Mouse (Mus musculus): Measurements from ENCODE around the gene Helz. TPM values are rescaled to one million over a fixed set of nuclear protein-coding genes. Genes with fewer than 3 reads are reported as not detected.

Gene Helz
- polyA plus RNA-seq, 1 experiment from 2014 or later, result 5.3 TPM

- DNase-seq (ENCODE audit: low spot score) (no peak), ATAC-seq (ENCODE audit: low FRiP score, low TSS enrichment) (no peak)
- Histone ChIP-seq H3K4me3 (ENCODE audit: low read depth, low read length) (no peak overlapping the region), H3K27me3 (ENCODE audit: control insufficient read depth, insufficient read depth, low read length) (no peaks in the 10 kb centered on the region), H3K9me3 (ENCODE audit: control insufficient read depth, low read length) (no peaks in the 10 kb centered on the region), H3K36me3 (ENCODE audit: control insufficient read depth, insufficient read depth, low read length) (peaks cover under 1% of the 10 kb centered on the region; the same call in 1 of the 2 replicates), H3K4me1 (replicated peaks; ENCODE audit: control insufficient read depth, insufficient read depth) (no peaks in the 10 kb centered on the region), H3K4me2 (replicated peaks; ENCODE audit: low read depth) (no peak overlapping the region), H3K27ac (replicated peaks) (no peak overlapping the region), H3K9ac (ENCODE audit: low read length) (no peak overlapping the region)
- TF ChIP-seq EP300 (optimal IDR thresholded peaks at IDR 0.05) (no peak), CTCF (IDR thresholded peaks at IDR 0.05; ENCODE audit: low read depth) (no peak)
- WGBS, result 62% methylated on average over 8 of the region's 8 CpGs
Observed at GRCm38 (mm10) chr11:107691569-107691968, 143.8 kb downstream of the Helz start.

GRCm38 (mm10) chr11:107693338-107693737, 145.6 kb downstream of the Helz start:
- ATAC-seq (ENCODE audit: low FRiP score, low TSS enrichment) (no peak), DNase-seq (ENCODE audit: low spot score) (no peak)
- H3K4me3 ChIP-seq (ENCODE audit: low read depth, low read length), result no peak overlapping the region
- H3K9me3 ChIP-seq (ENCODE audit: control insufficient read depth, low read length), result no peaks in the 10 kb centered on the region
- no peaks in the 10 kb centered on the region for H3K27me3 ChIP-seq (ENCODE audit: control insufficient read depth, insufficient read depth, low read length)
- H3K4me1 ChIP-seq (replicated peaks; ENCODE audit: control insufficient read depth, insufficient read depth), result no peaks in the 10 kb centered on the region
- 78% methylated on average over 6 of the region's 6 CpGs for WGBS
- no peak overlapping the region for H3K4me2 ChIP-seq (replicated peaks; ENCODE audit: low read depth)
- H3K27ac ChIP-seq (replicated peaks), result no peak overlapping the region
- TF ChIP-seq EP300 (optimal IDR thresholded peaks at IDR 0.05) (no peak), CTCF (IDR thresholded peaks at IDR 0.05; ENCODE audit: low read depth) (no peak)
- no peaks in the 10 kb centered on the region for H3K36me3 ChIP-seq (ENCODE audit: control insufficient read depth, insufficient read depth, low read length)
- no peak overlapping the region for H3K9ac ChIP-seq (ENCODE audit: low read length)

DNA sequence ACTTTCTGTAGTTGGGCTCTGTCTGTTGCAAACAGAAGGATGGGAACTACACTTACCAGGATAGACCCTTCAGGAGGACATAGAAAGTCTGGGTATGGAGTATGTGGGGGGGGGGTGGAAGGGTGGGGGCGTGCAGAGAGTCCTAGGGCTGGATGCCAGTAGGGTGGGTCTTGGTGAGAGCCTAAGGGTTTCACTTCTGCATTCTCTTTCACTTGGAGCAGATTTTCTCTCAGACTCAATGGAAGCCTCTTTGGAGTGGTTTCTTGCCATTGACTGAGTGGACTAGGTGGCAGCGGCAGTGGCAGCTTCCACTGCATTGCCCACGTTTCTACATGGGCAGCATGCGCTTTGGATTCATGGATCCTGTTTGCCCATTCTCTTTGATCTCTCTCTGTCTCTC, 152.2 kb downstream of the Helz start:
- 81% methylated on average over 4 of the region's 4 CpGs for WGBS

GRCm38 (mm10) chr11:107703272-107704134, 155.8 kb downstream of the Helz start:
- ATAC-seq (ENCODE audit: low FRiP score, low TSS enrichment), result no peak
- no peaks in the 10 kb centered on the region for H3K9me3 ChIP-seq (ENCODE audit: control insufficient read depth, low read length)
- H3K27ac ChIP-seq (replicated peaks), result no peak overlapping the region
- H3K4me2 ChIP-seq (replicated peaks; ENCODE audit: low read depth), result no peak overlapping the region
- no peaks in the 10 kb centered on the region for H3K36me3 ChIP-seq (ENCODE audit: control insufficient read depth, insufficient read depth, low read length)
- H3K4me1 ChIP-seq (replicated peaks; ENCODE audit: control insufficient read depth, insufficient read depth), result no peaks in the 10 kb centered on the region
- no peak for TF ChIP-seq EP300 (optimal IDR thresholded peaks at IDR 0.05)
- no peak for TF ChIP-seq CTCF (IDR thresholded peaks at IDR 0.05; ENCODE audit: low read depth)
- no peak for DNase-seq (ENCODE audit: low spot score)
- no peak overlapping the region for H3K4me3 ChIP-seq (ENCODE audit: low read depth, low read length)
- no peaks in the 10 kb centered on the region for H3K27me3 ChIP-seq (ENCODE audit: control insufficient read depth, insufficient read depth, low read length)
- WGBS, result 54% methylated on average over 27 of the region's 27 CpGs
- H3K9ac ChIP-seq (ENCODE audit: low read length), result no peak overlapping the region

More for the DNA sequence above, 152.2 kb downstream of the Helz start:
- Histone ChIP-seq H3K27ac (replicated peaks) (no peak overlapping the region), H3K4me1 (replicated peaks; ENCODE audit: control insufficient read depth, insufficient read depth) (no peaks in the 10 kb centered on the region), H3K9me3 (ENCODE audit: control insufficient read depth, low read length) (no peaks in the 10 kb centered on the region), H3K4me3 (ENCODE audit: low read depth, low read length) (no peak overlapping the region), H3K9ac (ENCODE audit: low read length) (no peak overlapping the region), H3K27me3 (ENCODE audit: control insufficient read depth, insufficient read depth, low read length) (no peaks in the 10 kb centered on the region), H3K4me2 (replicated peaks; ENCODE audit: low read depth) (no peak overlapping the region), H3K36me3 (ENCODE audit: control insufficient read depth, insufficient read depth, low read length) (no peaks in the 10 kb centered on the region)
- no peak for ATAC-seq (ENCODE audit: low FRiP score, low TSS enrichment)
- no peak for TF ChIP-seq CTCF (IDR thresholded peaks at IDR 0.05; ENCODE audit: low read depth)
- no peak for TF ChIP-seq EP300 (optimal IDR thresholded peaks at IDR 0.05)
- DNase-seq (ENCODE audit: low spot score), result no peak

DNA sequence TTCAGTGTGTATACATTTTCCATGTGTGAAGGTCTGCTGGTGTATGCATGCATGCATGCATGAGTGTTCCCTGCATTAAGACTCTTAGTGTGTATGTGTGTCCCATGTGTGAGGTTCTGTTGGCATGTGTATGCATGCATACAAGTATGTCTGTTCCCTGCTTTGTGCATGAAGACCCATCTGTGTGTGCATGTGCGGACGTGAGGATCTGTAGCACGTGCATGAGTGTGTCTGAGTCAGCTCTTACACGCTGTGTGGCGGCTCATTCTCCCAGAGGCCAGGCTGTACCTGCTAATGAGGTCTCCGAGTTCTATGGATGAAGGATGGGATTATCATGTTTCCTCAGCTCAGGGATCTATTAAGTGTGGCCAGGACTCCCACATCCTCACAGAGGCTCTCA, 157.3 kb downstream of the Helz start:
- ATAC-seq (ENCODE audit: low FRiP score, low TSS enrichment) (no peak), DNase-seq (ENCODE audit: low spot score) (no peak)
- Histone ChIP-seq H3K27ac (replicated peaks) (no peak overlapping the region), H3K4me3 (ENCODE audit: low read depth, low read length) (no peak overlapping the region), H3K9ac (ENCODE audit: low read length) (no peak overlapping the region), H3K27me3 (ENCODE audit: control insufficient read depth, insufficient read depth, low read length) (no peaks in the 10 kb centered on the region), H3K36me3 (ENCODE audit: control insufficient read depth, insufficient read depth, low read length) (no peaks in the 10 kb centered on the region), H3K4me1 (replicated peaks; ENCODE audit: control insufficient read depth, insufficient read depth) (no peaks in the 10 kb centered on the region), H3K4me2 (replicated peaks; ENCODE audit: low read depth) (no peak overlapping the region), H3K9me3 (ENCODE audit: control insufficient read depth, low read length) (no peaks in the 10 kb centered on the region)
- WGBS, result 73% methylated on average over 6 of the region's 6 CpGs
- no peak for TF ChIP-seq EP300 (optimal IDR thresholded peaks at IDR 0.05)

DNA sequence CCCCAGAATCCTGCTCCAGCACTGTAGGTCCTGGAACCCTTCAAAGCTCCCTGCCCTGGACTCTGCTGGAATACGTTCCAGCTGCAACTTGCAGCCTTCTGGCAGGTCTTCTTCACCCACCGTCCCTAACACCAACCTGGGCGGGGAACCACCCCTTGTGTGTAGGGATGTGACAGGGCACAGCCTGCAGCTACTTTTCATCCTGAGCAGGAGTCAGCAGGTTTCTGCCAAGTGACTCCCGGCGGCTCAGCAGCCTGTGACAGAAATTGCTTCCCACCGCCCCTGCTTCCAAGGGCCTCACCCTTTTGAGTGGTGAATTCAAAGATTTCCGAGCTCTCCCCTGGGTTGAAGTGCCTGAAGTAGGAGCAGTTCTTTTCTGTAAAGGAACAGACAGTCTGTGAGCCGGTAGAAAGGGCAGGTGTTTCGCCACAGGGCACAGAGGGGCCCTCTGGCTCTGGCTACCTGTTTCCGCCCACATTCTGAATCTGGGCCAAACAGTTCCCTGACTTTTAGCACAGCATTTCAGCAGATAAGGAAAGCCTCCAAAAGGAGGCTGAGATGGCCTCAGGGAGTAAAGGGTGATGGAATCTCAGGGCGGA, 157.8 kb downstream of the Helz start:
- Histone ChIP-seq H3K36me3 (ENCODE audit: control insufficient read depth, insufficient read depth, low read length) (no peaks in the 10 kb centered on the region), H3K9me3 (ENCODE audit: control insufficient read depth, low read length) (no peaks in the 10 kb centered on the region), H3K4me3 (ENCODE audit: low read depth, low read length) (no peak overlapping the region), H3K4me2 (replicated peaks; ENCODE audit: low read depth) (no peak overlapping the region), H3K27ac (replicated peaks) (no peak overlapping the region), H3K27me3 (ENCODE audit: control insufficient read depth, insufficient read depth, low read length) (no peaks in the 10 kb centered on the region), H3K4me1 (replicated peaks; ENCODE audit: control insufficient read depth, insufficient read depth) (no peaks in the 10 kb centered on the region), H3K9ac (ENCODE audit: low read length) (no peak overlapping the region)
- DNase-seq (ENCODE audit: low spot score), result no peak
- WGBS, result 57% methylated on average over 11 of the region's 11 CpGs
- ATAC-seq (ENCODE audit: low FRiP score, low TSS enrichment), result no peak
- TF ChIP-seq CTCF (IDR thresholded peaks at IDR 0.05; ENCODE audit: low read depth) (no peak), EP300 (optimal IDR thresholded peaks at IDR 0.05) (no peak)
